Mouse (Mus musculus): ENCODE results near the gene Six3.

DNA sequence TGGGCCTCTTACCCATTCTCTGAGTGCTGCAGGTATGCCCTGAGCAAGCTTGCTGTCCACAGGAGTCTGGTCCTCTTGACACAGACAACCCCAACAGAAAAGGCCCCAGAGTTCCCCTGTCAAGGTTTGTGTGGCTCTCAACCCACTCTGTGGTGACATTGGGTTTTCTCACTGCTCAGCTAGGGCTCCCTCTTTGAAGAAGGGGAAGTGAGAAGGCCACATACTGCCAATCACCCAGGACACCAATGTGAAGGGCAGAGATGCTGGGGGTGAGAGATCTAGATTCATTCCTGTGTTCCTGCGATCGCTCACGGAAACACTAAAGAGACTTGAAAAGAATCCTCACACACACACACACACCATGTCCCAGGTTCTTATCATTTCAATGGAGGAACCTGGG is 39.4 kb upstream of the Six3 start:
- no peak for TF ChIP-seq CTCF (IDR thresholded peaks at IDR 0.05; ENCODE audit: low read depth, low read length)
- TF ChIP-seq EP300 (IDR thresholded peaks at IDR 0.05; ENCODE audit: insufficient read depth, low read depth, low read length), result no peak
